Mouse (Mus musculus): ENCODE data around the gene Bsdc1.

- no peak for TF ChIP-seq USF1 (IDR thresholded peaks at IDR 0.05; ENCODE audit: low read depth)
- TF ChIP-seq POLR2A (IDR thresholded peaks at IDR 0.05; ENCODE audit: insufficient read length, low read depth) = no peak
- no peak for TF ChIP-seq MAX (IDR thresholded peaks at IDR 0.05; ENCODE audit: low read depth)
- no peak for TF ChIP-seq POLR2AphosphoS2 (IDR thresholded peaks at IDR 0.05; ENCODE audit: insufficient read length, low read depth)
- no peak for TF ChIP-seq MYOD1 (IDR thresholded peaks at IDR 0.05; ENCODE audit: control insufficient read depth in 1 of 3, insufficient read length in 2 of 3, low read depth in 2 of 3)
These were observed 41.6 kb downstream of the Bsdc1 start for GRCm38 (mm10) chr4:129502901-129503444.
